Mouse (Mus musculus): ENCODE data around the gene Eva1a. TPM values are rescaled to one million over a fixed set of nuclear protein-coding genes. Genes with fewer than 3 reads are reported as not detected.

Eva1a gene
- polyA plus RNA-seq, 1 experiment from 2014 or later, result 5.8 TPM

DNA sequence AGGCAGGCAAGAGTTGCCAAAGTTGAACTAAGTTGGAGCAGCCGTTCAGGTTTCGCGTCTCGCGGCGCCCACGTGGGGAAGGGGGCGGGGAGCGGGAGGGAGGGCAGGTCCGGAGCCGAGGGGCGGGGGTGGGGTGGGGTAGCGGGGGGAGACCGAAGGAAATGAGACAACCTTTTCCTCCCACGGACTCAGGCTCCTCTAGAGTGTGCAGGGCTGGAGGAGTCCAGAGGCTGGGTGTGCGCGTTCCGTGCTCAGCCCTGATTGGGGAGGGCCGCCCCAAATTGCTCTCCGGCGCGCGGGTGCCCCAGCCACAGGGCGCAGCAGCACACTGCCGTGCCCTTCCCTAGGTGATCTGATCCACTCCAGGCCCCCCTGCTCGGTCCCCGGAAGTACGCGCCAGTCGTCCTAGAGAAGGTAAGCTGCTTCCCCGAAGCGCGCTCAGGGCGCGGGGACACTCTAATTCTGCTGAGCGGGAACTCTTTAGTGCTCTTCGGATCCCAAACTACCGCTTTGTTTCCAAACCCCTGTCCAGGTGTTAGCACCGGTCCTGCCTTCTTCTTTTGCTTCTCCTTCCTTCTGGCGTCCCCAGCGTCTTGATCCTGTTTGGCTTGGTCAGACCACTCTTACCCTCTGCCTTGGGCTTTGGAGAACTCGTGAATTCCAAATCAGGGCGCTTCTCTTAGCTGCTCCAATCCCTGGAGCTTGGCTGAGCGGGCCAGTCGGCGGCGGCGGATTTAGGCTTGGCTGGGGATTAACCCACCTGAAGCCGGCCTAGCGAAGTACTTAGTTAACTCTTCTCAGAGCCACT lies 849 bp downstream of the Eva1a start:
- peak overlapping the region; percentile 75 for H3K4me3 ChIP-seq (ENCODE audit: low read length)
- H3K36me3 ChIP-seq (ENCODE audit: control insufficient read depth, insufficient read depth), result no peaks in the 10 kb centered on the region
- H3K4me1 ChIP-seq (ENCODE audit: control insufficient read depth, insufficient read depth, low read length), result peaks cover 9% of the 10 kb centered on the region
- H3K4me2 ChIP-seq (ENCODE audit: low read depth, low read length), result peak overlapping the region; percentile 97
- 0% methylated on average over 45 of the region's 50 CpGs for WGBS
- H3K27ac ChIP-seq (ENCODE audit: low read length), result peak overlapping the region; percentile 53
- 0 out of 2 replicates have a peak, but pooled peaks have one; percentile 42 for ATAC-seq (replicated peaks; ENCODE audit: extremely low read depth, insufficient read depth, low FRiP score)
- H3K9ac ChIP-seq (ENCODE audit: low read length), result peak overlapping the region; percentile 75
- no peaks in the 10 kb centered on the region for H3K9me3 ChIP-seq (replicated peaks; ENCODE audit: control insufficient read depth, low read length)
- peaks cover 11% of the 10 kb centered on the region for H3K27me3 ChIP-seq (ENCODE audit: control insufficient read depth, insufficient read depth, low read length)

DNA sequence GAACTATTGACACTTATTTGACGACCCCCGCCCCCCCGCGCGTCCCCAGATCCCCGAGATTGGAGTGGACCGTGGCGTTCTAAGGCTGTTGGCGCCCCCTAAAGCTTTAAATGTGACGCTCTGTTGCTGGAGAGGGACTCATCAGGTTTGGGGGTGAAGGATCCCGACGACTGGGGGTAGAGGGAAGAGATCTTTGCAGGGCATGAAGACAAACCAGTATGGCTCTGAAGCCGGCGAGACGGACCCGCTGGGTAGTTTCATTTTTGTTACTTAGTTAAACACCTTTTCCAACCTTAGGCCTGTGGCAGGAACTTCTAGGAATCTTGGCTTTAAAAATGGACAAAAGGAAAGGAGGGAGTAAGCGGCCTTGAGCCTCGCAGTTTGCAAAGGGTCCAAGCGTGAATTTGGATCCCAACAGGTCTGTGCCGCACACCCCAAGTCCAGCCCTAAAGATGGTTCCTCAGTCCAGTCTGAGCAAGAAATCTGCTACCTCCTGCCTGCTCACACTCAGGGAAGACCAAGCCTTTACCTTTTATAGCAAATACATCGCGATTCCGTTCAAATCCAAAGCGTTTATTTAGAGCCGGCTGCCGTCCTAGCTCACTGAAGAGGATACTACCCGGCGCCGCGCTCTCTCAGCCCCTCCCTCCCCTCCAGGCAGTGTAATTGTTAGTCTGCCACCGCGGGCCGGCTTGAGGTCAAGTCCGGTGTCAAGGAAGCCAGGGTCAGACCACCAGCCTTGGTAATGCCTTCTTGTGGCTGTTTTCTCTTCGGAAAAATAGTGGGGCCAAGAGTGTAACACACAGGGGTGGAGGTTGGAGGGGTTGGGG lies 1.7 kb downstream of the Eva1a start:
- peaks cover 11% of the 10 kb centered on the region for H3K27me3 ChIP-seq (ENCODE audit: control insufficient read depth, insufficient read depth, low read length)
- H3K9me3 ChIP-seq (replicated peaks; ENCODE audit: control insufficient read depth, low read length), result no peaks in the 10 kb centered on the region
- WGBS, result under 1% methylated on average over 35 of the region's 35 CpGs
- H3K9ac ChIP-seq (ENCODE audit: low read length), result peak overlapping the region; percentile 75
- ATAC-seq (replicated peaks; ENCODE audit: extremely low read depth, insufficient read depth, low FRiP score), result peak; percentile 38; the same call in 1 of the 2 replicates
- H3K4me1 ChIP-seq (ENCODE audit: control insufficient read depth, insufficient read depth, low read length), result peaks cover 9% of the 10 kb centered on the region
- no peaks in the 10 kb centered on the region for H3K36me3 ChIP-seq (ENCODE audit: control insufficient read depth, insufficient read depth)
- H3K27ac ChIP-seq (ENCODE audit: low read length), result peak overlapping the region; percentile 53
- H3K4me2 ChIP-seq (ENCODE audit: low read depth, low read length), result peak overlapping the region; percentile 97
- peak overlapping the region; percentile 75 for H3K4me3 ChIP-seq (ENCODE audit: low read length)

DNA sequence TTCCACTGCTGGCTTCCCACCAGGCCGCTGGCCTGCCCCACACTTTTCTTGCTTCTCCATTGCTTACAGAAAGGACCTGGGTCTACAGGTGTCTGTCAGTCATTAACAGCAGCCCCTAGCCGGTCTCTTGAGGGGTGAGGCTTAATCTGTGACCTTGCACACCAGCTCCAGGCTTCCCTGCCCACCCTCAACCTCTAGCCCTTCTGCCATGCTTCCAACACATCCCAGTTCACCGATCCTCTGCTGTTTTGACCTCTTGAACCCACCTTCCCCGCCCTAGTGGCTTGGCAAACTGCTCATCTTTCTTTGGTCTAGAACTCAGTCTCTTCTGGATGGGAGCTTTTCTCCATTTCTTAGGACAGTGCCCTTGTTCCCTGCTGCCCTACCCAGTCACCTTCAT lies 2.8 kb downstream of the Eva1a start:
- Histone ChIP-seq H3K9ac (ENCODE audit: low read length) (no peak overlapping the region), H3K4me3 (ENCODE audit: low read length) (no peak overlapping the region), H3K4me1 (ENCODE audit: control insufficient read depth, insufficient read depth, low read length) (peaks cover 9% of the 10 kb centered on the region), H3K27me3 (ENCODE audit: control insufficient read depth, insufficient read depth, low read length) (peaks cover 11% of the 10 kb centered on the region), H3K27ac (ENCODE audit: low read length) (no peak overlapping the region), H3K4me2 (ENCODE audit: low read depth, low read length) (peak overlapping the region; percentile 97; the same call in 1 of the 2 replicates), H3K36me3 (ENCODE audit: control insufficient read depth, insufficient read depth) (no peaks in the 10 kb centered on the region), H3K9me3 (replicated peaks; ENCODE audit: control insufficient read depth, low read length) (no peaks in the 10 kb centered on the region)
- ATAC-seq (replicated peaks; ENCODE audit: extremely low read depth, insufficient read depth, low FRiP score), result no peak
- 60% methylated on average over 4 of the region's 4 CpGs for WGBS

DNA sequence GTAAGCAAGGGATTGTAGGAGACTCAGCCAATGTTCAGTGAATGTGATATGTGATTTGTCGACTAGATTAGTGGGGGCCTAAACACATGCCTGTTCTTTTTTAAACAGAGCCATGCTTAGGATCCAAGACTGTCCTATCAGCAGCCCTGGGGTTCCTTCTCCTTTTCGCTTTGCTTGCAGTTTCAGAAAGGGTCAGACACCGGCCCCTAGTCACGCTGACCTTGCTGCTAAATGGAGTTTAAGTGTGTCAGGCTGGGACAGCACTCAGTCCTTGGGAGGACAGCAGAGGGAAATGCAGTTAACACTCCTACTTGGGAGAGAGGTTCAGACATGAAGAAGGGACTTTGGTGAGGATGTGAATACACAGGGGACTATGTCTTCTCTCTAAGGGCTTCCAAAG lies 3.7 kb downstream of the Eva1a start:
- Histone ChIP-seq H3K4me2 (ENCODE audit: low read depth, low read length) (no peak overlapping the region), H3K9ac (ENCODE audit: low read length) (no peak overlapping the region), H3K27me3 (ENCODE audit: control insufficient read depth, insufficient read depth, low read length) (peaks cover 10% of the 10 kb centered on the region), H3K27ac (ENCODE audit: low read length) (no peak overlapping the region), H3K4me1 (ENCODE audit: control insufficient read depth, insufficient read depth, low read length) (peaks cover 9% of the 10 kb centered on the region), H3K9me3 (replicated peaks; ENCODE audit: control insufficient read depth, low read length) (no peaks in the 10 kb centered on the region), H3K4me3 (ENCODE audit: low read length) (no peak overlapping the region), H3K36me3 (ENCODE audit: control insufficient read depth, insufficient read depth) (no peaks in the 10 kb centered on the region)
- 66% methylated on average over 4 of the region's 4 CpGs for WGBS
- no peak for ATAC-seq (replicated peaks; ENCODE audit: extremely low read depth, insufficient read depth, low FRiP score)

DNA sequence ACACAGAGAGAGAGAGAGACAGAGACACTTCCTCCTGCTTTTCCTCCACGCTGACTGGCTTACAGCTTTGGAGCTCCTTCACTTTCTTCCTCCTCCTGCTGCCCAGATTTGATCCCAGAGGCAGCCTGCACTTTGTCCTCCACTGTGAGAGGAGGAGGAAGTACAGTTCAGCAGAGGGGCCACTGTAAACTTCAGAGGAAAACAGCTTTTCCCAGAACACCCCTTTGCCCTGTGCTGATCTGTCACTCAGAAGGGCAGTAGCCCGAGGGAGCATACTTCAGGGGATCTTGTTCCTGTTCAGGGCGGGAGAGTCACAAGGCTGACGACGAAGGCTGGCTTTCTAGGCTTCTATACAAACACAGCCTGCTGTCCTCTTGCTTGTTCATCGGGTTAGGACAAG lies 7.1 kb downstream of the Eva1a start:
- H3K27ac ChIP-seq (ENCODE audit: low read length), result no peak overlapping the region
- peaks cover 6% of the 10 kb centered on the region; the same call in 1 of the 2 replicates for H3K27me3 ChIP-seq (ENCODE audit: control insufficient read depth, insufficient read depth, low read length)
- no peak overlapping the region for H3K4me3 ChIP-seq (ENCODE audit: low read length)
- no peak for ATAC-seq (replicated peaks; ENCODE audit: extremely low read depth, insufficient read depth, low FRiP score)
- 45% methylated on average over 6 of the region's 6 CpGs for WGBS
- H3K9me3 ChIP-seq (replicated peaks; ENCODE audit: control insufficient read depth, low read length), result no peaks in the 10 kb centered on the region
- H3K4me1 ChIP-seq (ENCODE audit: control insufficient read depth, insufficient read depth, low read length), result peaks cover 5% of the 10 kb centered on the region; the same call in 1 of the 2 replicates
- no peaks in the 10 kb centered on the region for H3K36me3 ChIP-seq (ENCODE audit: control insufficient read depth, insufficient read depth)
- H3K4me2 ChIP-seq (ENCODE audit: low read depth, low read length), result no peak overlapping the region
- no peak overlapping the region for H3K9ac ChIP-seq (ENCODE audit: low read length)

DNA sequence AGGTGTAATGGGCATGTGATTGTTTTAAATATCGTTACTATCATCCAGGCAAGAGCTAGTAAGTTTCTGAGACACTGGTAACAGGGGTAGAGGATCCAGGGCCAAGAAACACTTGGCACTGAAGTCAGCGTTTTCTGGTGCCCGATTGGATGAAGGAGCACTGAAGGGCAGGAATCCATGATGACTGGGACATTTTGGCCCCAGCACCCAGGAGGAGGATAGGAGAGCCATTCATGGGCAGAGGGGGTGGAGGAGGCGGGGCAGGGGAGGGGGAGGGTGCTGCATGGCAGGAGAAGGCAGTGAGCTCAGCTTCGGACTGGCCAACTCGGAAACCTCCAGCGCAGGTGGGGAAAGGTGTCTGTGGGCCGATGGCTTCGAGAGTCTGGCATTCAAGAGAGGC lies 9.4 kb downstream of the Eva1a start:
- H3K4me1 ChIP-seq (ENCODE audit: control insufficient read depth, insufficient read depth, low read length), result peaks cover 5% of the 10 kb centered on the region; the same call in 1 of the 2 replicates
- no peak overlapping the region for H3K4me3 ChIP-seq (ENCODE audit: low read length)
- H3K9me3 ChIP-seq (replicated peaks; ENCODE audit: control insufficient read depth, low read length), result no peaks in the 10 kb centered on the region
- 69% methylated on average over 9 of the region's 9 CpGs for WGBS
- H3K36me3 ChIP-seq (ENCODE audit: control insufficient read depth, insufficient read depth), result no peaks in the 10 kb centered on the region
- no peak for ATAC-seq (replicated peaks; ENCODE audit: extremely low read depth, insufficient read depth, low FRiP score)
- H3K27ac ChIP-seq (ENCODE audit: low read length), result no peak overlapping the region
- no peak overlapping the region for H3K9ac ChIP-seq (ENCODE audit: low read length)
- no peaks in the 10 kb centered on the region for H3K27me3 ChIP-seq (ENCODE audit: control insufficient read depth, insufficient read depth, low read length)
- no peak overlapping the region for H3K4me2 ChIP-seq (ENCODE audit: low read depth, low read length)

DNA sequence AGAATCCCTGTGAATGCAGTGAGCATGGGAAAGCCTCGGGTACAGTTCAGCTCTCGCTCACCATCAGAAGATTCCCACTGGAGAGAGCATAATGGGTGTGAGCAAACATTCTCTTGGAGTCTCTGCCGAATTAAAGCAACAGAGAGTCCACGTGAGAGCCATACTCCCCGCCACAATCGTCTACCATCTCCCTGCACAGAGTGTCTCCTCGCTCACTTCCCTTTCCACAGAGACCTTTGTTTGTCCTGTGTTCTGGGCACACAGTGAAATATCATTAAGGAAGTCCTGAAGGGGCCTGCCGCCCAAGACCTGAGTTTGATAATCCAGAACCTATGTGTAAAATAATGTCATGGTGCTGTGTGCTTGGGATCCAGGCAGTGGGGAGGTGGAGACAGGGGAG lies 10.7 kb downstream of the Eva1a start:
- 62% methylated on average over 8 of the region's 8 CpGs for WGBS
- H3K4me2 ChIP-seq (ENCODE audit: low read depth, low read length), result no peak overlapping the region
- H3K36me3 ChIP-seq (ENCODE audit: control insufficient read depth, insufficient read depth), result no peaks in the 10 kb centered on the region
- no peak overlapping the region for H3K9ac ChIP-seq (ENCODE audit: low read length)
- no peak for ATAC-seq (replicated peaks; ENCODE audit: extremely low read depth, insufficient read depth, low FRiP score)
- H3K4me1 ChIP-seq (ENCODE audit: control insufficient read depth, insufficient read depth, low read length), result peaks cover under 1% of the 10 kb centered on the region; the same call in 1 of the 2 replicates
- no peaks in the 10 kb centered on the region for H3K27me3 ChIP-seq (ENCODE audit: control insufficient read depth, insufficient read depth, low read length)
- no peak overlapping the region for H3K4me3 ChIP-seq (ENCODE audit: low read length)
- H3K9me3 ChIP-seq (replicated peaks; ENCODE audit: control insufficient read depth, low read length), result no peaks in the 10 kb centered on the region
- no peak overlapping the region for H3K27ac ChIP-seq (ENCODE audit: low read length)

DNA sequence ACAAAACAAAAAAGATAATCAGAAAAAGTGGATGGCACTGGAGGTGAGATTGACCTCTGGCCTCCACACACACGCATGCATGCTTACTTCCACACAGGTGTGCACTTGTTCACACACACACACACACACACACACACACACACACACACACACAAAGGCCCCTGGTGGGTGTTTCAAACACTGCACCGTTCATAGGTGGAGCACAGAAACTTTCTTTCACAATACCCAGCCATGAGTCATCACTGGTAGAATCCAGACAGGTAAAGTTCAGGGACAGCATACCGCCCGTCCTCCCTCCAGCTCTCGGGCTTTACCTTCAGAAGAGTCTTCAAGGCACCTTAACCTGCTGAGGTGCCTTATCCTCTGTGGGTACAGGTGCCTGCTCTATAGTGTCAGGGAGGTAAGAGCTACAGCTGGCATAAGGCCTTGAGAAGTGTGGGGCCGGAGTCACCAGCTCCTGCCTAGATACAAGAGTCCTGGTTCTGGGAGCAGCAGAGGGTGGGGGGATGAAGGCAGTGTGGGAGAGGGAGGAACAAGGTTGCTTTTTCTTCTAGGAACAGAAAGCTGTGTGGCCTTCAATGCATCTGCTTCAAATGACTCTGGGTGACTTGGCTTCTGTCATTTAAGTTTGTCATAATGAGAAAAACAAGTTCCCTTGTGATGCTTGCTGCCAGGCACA lies 11.3 kb downstream of the Eva1a start:
- H3K4me1 ChIP-seq (ENCODE audit: control insufficient read depth, insufficient read depth, low read length), result no peaks in the 10 kb centered on the region
- no peak overlapping the region for H3K27ac ChIP-seq (ENCODE audit: low read length)
- H3K4me3 ChIP-seq (ENCODE audit: low read length), result no peak overlapping the region
- ATAC-seq (replicated peaks; ENCODE audit: extremely low read depth, insufficient read depth, low FRiP score), result no peak
- H3K9me3 ChIP-seq (replicated peaks; ENCODE audit: control insufficient read depth, low read length), result no peaks in the 10 kb centered on the region
- no peaks in the 10 kb centered on the region for H3K36me3 ChIP-seq (ENCODE audit: control insufficient read depth, insufficient read depth)
- WGBS, result 82% methylated on average over 6 of the region's 6 CpGs
- no peak overlapping the region for H3K9ac ChIP-seq (ENCODE audit: low read length)
- H3K27me3 ChIP-seq (ENCODE audit: control insufficient read depth, insufficient read depth, low read length), result no peaks in the 10 kb centered on the region
- H3K4me2 ChIP-seq (ENCODE audit: low read depth, low read length), result no peak overlapping the region
